Mouse (Mus musculus): ENCODE data around the gene Gm7298. TPM values are rescaled to one million over a fixed set of nuclear protein-coding genes. Genes with fewer than 3 reads are reported as not detected.
"Not testable (repeated sequence)": the region's sequence is repeated elsewhere in the genome, so short reads cannot be mapped to it uniquely, and the experiment has no call there.

Gm7298 gene
- total RNA-seq (2017) = not detected in 2 replicates

- no peak for ATAC-seq (replicated peaks in 1 of 2; ENCODE audit: insufficient read depth in 1 of 2, low FRiP score in 2 of 2, low TSS enrichment in 1 of 2, low read depth in 1 of 2, poor library complexity in 2 of 2, severe bottlenecking in 2 of 2)
Measured at GRCm38 (mm10) chr6:121732632-121733031, at the start of gene Gm7298. Gene Gm7298 (plus strand): TSS chr6:121732932.

- no peak for ATAC-seq (replicated peaks in 1 of 2; ENCODE audit: insufficient read depth in 1 of 2, low FRiP score in 2 of 2, low TSS enrichment in 1 of 2, low read depth in 1 of 2, poor library complexity in 2 of 2, severe bottlenecking in 2 of 2)
Measured at GRCm38 (mm10) chr6:121828034-121828433, 95.3 kb downstream of the Gm7298 start.

- ATAC-seq (replicated peaks in 1 of 2; ENCODE audit: insufficient read depth in 1 of 2, low FRiP score in 2 of 2, low TSS enrichment in 1 of 2, low read depth in 1 of 2, poor library complexity in 2 of 2, severe bottlenecking in 2 of 2) = no peak
Measured at GRCm38 (mm10) chr6:121836361-121836760, 103.6 kb downstream of the Gm7298 start.

DNA sequence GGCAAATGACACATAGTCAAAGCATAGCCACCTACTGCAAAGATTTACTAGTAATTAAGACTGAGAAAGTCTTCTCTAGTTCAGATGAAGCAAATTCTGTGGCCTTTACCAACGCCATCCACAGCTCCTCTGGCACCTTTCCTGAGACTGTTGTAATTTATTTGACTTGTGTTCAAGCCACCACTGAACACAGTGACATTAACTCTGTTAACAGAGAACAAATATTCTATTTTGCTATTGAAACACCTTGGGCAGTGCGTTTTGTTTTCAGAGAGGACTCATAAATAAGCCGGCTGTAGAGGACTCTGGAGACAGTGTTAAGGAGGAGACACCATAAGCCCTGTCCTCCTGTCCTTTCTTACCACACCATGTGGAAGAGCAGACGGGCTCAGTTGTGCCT lies 105.5 kb downstream of the Gm7298 start, which contains the start of gene Mug1:
TSS of gene Mug1 (plus strand) at position 271 of the 400 bp plus-strand sequence.
- not testable (repeated sequence) for ATAC-seq (replicated peaks in 1 of 2; ENCODE audit: insufficient read depth in 1 of 2, low FRiP score in 2 of 2, low TSS enrichment in 1 of 2, low read depth in 1 of 2, poor library complexity in 2 of 2, severe bottlenecking in 2 of 2)

Other genes starting within 250 kb of the Gm7298 start
- gene A2m, start 97.6 kb upstream of the Gm7298 start, total RNA-seq (2017) = not detected in 2 replicates
- not detected in 2 replicates for gene Mug1, start 105.6 kb downstream of the Gm7298 start, total RNA-seq (2017)